Mouse (Mus musculus) forelimb bud, embryonic 11.5 days (tissue): ENCODE measurements around the gene Clps.

ENCODE experiments used
- DNase-seq: peaks from one replicate; pipeline ENCODE4 v3.0.0-alpha.2; 2012; ENCODE audit warnings: low read depth, low spot score

The Clps gene

GRCm38 (mm10) chr17:28518615-28519071, 41.9 kb downstream of the Clps start:
- DNase-seq = no peak

GRCm38 (mm10) chr17:28517956-28518614, 42.5 kb downstream of the Clps start:
- no peak for DNase-seq

- DNase-seq = peak; percentile 49
Observed at GRCm38 (mm10) chr17:28517441-28517955, 43.1 kb downstream of the Clps start, which contains the start of gene Fkbp5. Gene Fkbp5, minus strand, starts transcription at chr17:28517527.

GRCm38 (mm10) chr17:28516881-28517280, 43.7 kb downstream of the Clps start:
- DNase-seq = no peak

- DNase-seq = no peak
Observed at GRCm38 (mm10) chr17:28515431-28516341, 44.9 kb downstream of the Clps start.

- no peak for DNase-seq
Observed at GRCm38 (mm10) chr17:28514555-28514954, 46.0 kb downstream of the Clps start.

GRCm38 (mm10) chr17:28513844-28514243, 46.7 kb downstream of the Clps start:
- DNase-seq = no peak

- no peak for DNase-seq
Observed at GRCm38 (mm10) chr17:28513337-28513736, 47.2 kb downstream of the Clps start.

DNA sequence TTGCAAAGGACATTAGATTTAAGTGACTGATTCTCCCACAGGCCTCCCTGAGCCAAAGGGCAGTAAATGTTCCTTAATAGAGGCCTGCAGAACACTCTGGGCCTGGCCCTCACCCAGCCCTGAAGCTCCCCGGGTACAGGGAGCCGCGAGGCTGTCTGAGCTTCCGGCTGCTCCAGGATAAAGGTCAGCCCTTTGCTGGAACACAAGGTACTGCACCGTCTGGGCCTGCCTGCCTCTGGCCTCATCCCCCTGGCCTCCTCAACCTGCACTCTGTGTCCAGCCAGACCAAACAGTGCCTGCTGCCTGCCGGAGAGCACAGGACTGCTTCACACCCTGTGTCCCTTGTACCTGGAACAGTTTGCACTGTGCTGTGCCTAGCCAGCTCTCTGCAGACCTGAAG, 47.9 kb downstream of the Clps start:
- no peak for DNase-seq

GRCm38 (mm10) chr17:28511616-28512541, 48.7 kb downstream of the Clps start:
- DNase-seq = no peak

DNA sequence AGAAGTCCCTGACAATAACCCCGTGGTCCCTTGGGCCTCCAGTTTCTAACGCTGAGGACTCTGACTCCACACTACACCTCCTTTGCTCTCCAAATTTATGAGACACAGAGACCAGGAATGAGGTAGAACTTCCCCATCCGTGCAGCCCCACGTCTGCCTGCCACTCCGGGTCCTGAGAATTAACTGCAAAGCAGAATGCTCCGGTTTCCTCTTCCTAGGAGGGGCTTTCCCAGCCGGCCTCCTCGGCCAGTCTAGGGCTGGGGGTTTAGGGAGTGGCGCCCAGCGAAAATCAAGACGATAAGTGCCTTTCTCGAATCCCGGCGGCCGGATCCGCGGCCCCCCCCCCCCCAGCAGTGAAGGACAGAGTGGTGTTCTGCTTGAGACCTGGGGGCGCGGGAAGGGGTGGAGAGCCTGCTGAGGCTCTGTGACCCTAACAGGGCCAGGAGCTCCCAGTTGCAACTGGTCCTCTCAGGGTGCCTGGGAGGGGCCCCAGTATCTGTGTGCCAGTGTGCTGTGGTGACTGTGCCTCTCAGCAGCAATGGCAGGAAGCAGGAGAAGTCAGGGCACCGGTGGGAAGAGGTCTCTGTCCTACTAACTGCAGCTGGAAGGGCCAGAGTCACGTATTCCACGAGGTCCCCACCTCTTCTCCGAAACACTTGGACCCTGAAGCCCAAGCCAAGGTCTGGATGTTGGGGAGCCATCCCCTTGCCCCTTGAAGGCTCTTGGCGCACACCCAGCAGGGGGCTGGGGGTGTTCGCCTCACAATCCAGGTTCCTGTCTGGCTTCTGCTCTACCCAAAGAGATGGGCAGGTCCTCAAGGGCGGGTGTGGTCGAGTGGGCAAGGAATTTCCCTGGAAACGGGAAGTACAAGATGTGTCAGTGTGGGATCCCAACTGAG, 49.9 kb downstream of the Clps start:
- DNase-seq = no peak
